Mouse (Mus musculus): ENCODE results near the gene Camkmt.
A peak's percentile ranks its signal among the peaks of the same experiment; 100 is the strongest.

Gene Camkmt

DNA sequence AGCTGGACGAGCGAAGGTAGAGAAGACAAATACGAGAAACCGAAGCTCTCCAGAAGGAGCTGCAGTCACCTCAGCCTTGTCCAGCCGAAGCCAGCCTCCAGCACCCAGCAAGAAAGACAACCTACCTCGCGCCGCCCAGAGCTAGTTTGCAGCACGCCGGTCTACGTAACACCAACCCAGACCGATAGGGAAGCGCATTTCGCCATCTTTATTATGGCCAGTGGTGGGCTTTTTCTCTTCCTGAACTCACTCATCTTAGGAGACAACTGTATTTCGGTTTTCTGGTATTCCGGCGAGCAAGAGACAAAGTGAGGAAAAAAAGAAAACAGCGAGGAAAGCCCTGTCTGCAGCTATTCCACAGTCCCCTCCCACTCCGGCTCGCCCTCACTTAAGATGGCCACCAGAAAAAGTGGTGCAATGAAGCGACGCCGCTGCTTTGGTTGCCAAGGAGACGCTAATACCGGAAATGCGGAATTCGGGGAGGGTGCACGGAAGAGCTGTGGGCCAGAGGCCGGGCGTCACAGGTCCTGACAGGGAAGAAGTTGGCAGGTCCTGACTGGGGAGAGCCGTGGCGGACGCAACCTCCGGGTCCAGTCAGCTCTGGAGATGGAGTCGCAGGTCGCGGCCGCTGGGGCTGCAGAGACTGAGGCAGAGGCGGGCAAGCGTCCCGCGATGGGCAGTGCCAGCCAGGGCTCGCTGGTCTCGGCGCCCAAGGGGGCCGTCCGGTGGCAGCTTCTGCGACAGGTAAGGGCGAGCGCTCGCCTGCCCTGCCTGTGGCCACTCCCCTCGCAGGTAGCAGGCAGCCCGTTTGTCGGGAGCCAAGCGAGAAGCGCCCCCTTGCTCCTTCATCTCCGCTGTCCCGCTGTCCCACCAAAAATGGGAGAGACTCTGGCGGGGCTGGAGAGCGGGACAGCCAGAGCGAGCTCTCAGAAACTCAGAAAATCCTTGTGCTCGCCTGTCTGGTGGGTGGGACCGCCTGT is at the start of gene Camkmt, which contains the start of gene Prepl:
Camkmt (plus strand) TSS at position 433 of the 980 bp plus-strand sequence.
Prepl (minus strand) TSS at position 122 of the 980 bp plus-strand sequence.
- DNase-seq (ENCODE audit: low spot score in 2 of 2), result peak; percentile 91 to 95

- no peak for DNase-seq (ENCODE audit: low spot score in 2 of 2)
Observed at GRCm38 (mm10) chr17:85040913-85041312, 49.4 kb upstream of the Camkmt start.

GRCm38 (mm10) chr17:85042419-85042818 is 47.9 kb upstream of the Camkmt start:
- no peak for DNase-seq (ENCODE audit: low spot score in 2 of 2)

- DNase-seq (ENCODE audit: low spot score in 2 of 2), result no peak
Observed at GRCm38 (mm10) chr17:85043404-85043816, 46.9 kb upstream of the Camkmt start.

DNA sequence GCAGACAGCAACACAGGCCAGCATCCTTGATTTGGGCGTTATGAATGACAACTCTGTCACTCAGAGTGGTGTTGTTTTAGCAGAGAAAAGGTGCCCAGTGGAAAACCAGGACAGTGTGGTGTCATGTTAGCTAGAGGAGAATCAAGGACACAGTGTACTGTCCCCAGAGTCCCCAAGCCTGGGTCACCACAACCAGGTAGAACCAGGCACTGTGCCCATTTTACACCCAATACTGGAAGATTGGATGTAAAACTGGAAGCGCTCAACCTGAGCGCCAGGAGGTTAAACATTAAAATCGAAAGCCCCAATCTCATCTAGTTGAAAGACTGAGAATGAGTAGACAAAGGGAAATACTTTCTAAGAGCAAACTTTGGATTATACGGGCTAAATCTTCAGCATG is 45.9 kb upstream of the Camkmt start:
- no peak for DNase-seq (ENCODE audit: low spot score in 2 of 2)

DNA sequence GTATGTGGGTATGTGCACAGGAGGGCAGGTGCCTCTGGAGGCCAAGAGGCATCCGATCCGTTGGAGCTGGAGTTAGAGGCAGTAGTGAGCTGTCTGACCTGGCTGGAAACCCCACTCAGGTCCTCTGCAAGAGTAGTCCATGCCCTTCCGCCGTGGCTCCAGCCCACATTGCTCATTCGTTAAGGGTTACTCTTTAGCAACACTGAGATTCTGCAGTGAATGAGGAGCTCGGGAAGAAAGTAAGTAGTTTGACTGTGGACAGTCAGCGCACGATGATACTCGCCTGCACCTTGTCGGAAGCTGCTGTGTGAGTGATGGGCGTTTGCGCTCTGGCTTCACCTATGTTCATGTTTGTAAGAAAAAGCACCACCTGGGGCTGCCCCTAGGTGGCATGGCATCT is 45.2 kb upstream of the Camkmt start:
- DNase-seq (ENCODE audit: low spot score in 2 of 2), result no peak

GRCm38 (mm10) chr17:85048379-85048778 is 42.0 kb upstream of the Camkmt start:
- DNase-seq (ENCODE audit: low spot score in 2 of 2), result no peak

DNA sequence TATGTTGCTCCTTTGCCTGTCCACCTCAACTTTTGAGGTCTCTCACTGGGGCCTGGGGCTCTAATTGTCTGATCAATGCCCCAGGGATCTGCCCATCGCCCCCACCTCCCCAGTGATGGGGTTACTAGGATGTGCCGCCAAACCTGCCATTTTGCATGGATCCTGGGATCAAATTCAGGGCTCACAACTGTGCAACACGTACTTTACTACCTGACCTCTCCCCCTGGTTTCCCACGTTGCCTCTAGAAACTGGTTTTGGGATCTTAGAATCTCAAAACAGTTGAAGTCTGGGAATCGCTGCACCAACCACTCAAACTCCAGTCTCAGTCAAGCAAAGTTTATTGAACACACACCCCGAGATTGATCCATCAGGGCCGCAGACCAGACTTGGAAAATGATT is 32.1 kb upstream of the Camkmt start:
- DNase-seq (ENCODE audit: low spot score in 2 of 2), result no peak

- no peak for DNase-seq (ENCODE audit: low spot score in 2 of 2)
Observed at GRCm38 (mm10) chr17:85059136-85059535, 31.2 kb upstream of the Camkmt start.

GRCm38 (mm10) chr17:85063560-85063959 is 26.8 kb upstream of the Camkmt start:
- DNase-seq (ENCODE audit: low spot score in 2 of 2), result no peak

GRCm38 (mm10) chr17:85067331-85067730 is 23.0 kb upstream of the Camkmt start:
- DNase-seq (ENCODE audit: low spot score in 2 of 2), result no peak

DNA sequence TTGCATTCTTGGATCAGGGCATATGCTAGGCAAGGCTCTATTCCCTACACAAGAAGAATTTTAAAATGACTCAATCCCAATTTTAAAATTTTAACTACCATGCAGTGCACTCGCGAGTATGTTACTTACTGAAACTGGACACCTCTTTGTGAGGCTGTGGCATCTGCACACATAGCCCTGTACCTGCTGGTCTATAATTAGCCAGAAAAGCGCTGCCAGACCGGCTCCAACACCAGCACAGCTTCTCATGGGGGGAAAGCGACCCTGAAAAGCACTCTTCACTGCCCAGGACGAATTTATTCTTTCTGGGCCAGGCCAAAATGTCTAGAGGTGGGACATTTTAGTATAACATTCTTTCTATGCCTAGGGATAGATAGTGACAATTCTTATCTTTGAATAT is 19.7 kb upstream of the Camkmt start:
- DNase-seq (ENCODE audit: low spot score in 2 of 2), result no peak

DNA sequence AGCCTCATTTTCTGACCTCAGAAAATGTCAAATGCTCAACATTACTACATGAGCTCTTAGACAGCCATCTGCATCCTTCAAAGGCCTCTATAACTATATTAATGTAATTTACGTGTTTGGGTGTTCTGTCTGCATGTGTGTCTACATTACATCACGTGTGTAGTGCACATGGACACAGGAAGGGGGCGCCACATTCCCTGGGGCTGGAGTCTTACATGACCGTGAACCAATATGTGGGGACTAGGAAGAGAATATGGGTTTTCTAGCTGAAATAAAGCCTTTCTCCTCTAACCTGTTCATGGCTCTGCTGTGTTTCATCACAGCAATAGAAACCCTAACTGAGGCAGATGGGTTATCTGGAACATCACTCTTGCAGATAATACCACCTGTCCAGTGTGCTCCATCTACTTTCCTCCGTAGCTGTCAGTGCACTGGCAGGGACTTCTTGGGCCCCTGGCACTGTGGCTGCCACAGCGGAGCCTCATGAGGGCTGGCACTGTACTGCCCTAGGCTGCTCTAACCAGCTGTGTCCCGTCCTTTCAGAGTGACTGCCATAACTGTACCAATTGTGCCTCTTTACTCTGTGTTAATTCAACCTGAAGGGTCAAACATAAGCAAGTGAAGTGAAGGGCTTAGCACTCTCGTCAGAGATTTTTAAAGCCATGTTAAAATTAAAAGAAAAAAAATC is 19.1 kb upstream of the Camkmt start:
- DNase-seq (ENCODE audit: low spot score in 2 of 2), result no peak

GRCm38 (mm10) chr17:85072383-85072782 is 18.0 kb upstream of the Camkmt start:
- DNase-seq (ENCODE audit: low spot score in 2 of 2), result no peak

GRCm38 (mm10) chr17:85073214-85073613 is 17.1 kb upstream of the Camkmt start:
- no peak for DNase-seq (ENCODE audit: low spot score in 2 of 2)

- DNase-seq (ENCODE audit: low spot score in 2 of 2), result no peak
Observed at GRCm38 (mm10) chr17:85074083-85074482, 16.3 kb upstream of the Camkmt start.

DNA sequence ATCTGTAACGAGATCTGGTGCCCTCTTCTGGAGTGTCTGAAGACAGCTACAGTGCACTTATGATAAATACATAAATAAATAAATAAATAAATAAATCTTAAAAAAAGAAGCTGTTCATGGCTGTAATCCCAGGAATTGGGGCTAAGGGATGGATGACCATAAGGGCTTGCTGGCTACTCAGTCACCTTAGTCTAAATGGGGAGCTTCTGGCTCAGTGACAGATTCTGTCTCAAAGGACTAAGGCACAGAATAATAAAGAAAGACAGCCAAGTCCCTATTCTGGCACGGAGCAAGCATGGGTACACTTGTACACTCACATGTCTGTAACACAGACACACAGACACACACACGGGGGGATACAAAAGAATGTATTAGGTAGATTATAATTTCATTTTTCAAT is 11.1 kb upstream of the Camkmt start:
- no peak for DNase-seq (ENCODE audit: low spot score in 2 of 2)

GRCm38 (mm10) chr17:85080781-85081180 is 9.6 kb upstream of the Camkmt start:
- DNase-seq (ENCODE audit: low spot score in 2 of 2), result no peak

GRCm38 (mm10) chr17:85085335-85085734 is 5.0 kb upstream of the Camkmt start:
- no peak for DNase-seq (ENCODE audit: low spot score in 2 of 2)

- no peak for DNase-seq (ENCODE audit: low spot score in 2 of 2)
Observed at GRCm38 (mm10) chr17:85086501-85086900, 3.9 kb upstream of the Camkmt start.

DNA sequence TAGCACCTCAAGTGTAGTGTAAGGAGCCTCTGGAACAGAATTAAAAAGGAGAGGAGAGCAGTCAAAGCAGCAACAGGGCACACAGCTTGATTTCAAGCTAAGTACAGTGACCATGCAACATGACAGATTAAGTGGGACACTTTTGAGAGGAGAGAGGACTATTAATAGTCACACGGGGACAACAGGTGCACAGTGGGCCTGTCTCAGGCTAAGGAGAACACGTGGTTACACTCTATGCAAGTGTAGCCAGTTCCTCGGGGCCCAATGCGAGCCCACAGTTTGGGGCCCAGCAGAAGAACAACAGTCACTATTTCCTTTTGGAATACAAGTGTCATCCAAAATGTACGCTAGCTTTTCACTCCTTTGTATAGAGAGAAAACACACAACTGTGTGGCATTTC is 2.8 kb upstream of the Camkmt start:
- DNase-seq (ENCODE audit: low spot score in 2 of 2), result no peak

- no peak for DNase-seq (ENCODE audit: low spot score in 2 of 2)
Observed at GRCm38 (mm10) chr17:85088401-85088800, 2.0 kb upstream of the Camkmt start.

DNA sequence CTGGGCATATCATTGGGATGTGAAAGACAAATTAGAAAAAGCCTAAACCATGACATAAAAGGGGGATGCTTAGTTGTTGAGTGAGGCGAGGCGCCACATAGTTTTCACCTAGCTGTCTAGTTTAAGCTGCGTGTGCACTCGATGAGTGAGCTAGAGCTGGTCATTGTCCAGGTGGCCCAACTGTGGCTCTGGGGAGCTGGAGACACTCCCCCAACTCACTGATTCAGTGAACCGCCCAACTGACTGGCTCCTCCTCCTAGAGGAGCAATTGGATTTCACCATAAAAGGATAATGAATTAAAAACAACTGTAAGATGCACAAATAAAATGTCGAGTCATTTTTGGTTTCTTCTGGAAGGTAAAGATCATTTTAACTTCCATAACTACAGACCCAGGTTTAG is 1.3 kb upstream of the Camkmt start:
- DNase-seq (ENCODE audit: low spot score in 2 of 2), result no peak
